Mouse (Mus musculus) gastrocnemius, adult 2 months (tissue): ENCODE measurements at regions not wholly inside any gene's neighbourhood (a gene's known extent, or its start where the extent isn't known, plus 50 kb on each side); places are given as distances from the start of the nearest gene placed in this dataset.
A peak's percentile ranks its signal among the peaks of the same experiment; 100 is the strongest.

ENCODE experiments used
- DNase-seq: peaks from one replicate; pipeline ENCODE4 v3.0.0; 2022
- H3K27ac ChIP-seq: fragments of 200-600 bp; 2 replicates; pipeline ENCODE4 v1.8.1; 2022; ENCODE audit warnings: mild to moderate bottlenecking
- H3K4me3 ChIP-seq: fragments of 200-600 bp; 2 replicates; pipeline ENCODE4 v1.8.1; 2022; ENCODE audit warnings: mild to moderate bottlenecking, moderate library complexity
- CTCF ChIP-seq: fragments of 200-600 bp; IDR thresholded peaks from 2 replicates; pipeline ENCODE4 v1.8.1; 2022; ENCODE audit warnings: antibody characterized with exemption, mild to moderate bottlenecking, moderate library complexity
- intact Hi-C: fragments of 180-260 bp; cut with DNase I; formaldehyde crosslinking; loops from one replicate; pipeline ENCODE4 v1.15.1; 2025

GRCm38 (mm10) chr17:85853156-85853555 lies 165.1 kb upstream of the Six2 start:
- peak; percentile 45 for DNase-seq
- Histone ChIP-seq H3K4me3 (no peak overlapping the region), H3K27ac (no peak overlapping the region)
- no peak for TF ChIP-seq CTCF
- intact Hi-C loops = no loop called here

GRCm38 (mm10) chr17:85848526-85848925 lies 160.5 kb upstream of the Six2 start:
- TF ChIP-seq CTCF = no peak
- no peak for DNase-seq
- H3K4me3 ChIP-seq = no peak overlapping the region

GRCm38 (mm10) chr17:85847756-85848155 lies 159.7 kb upstream of the Six2 start:
- intact Hi-C loops = no loop called here
- Histone ChIP-seq H3K27ac (no peak overlapping the region), H3K4me3 (no peak overlapping the region)
- no peak for DNase-seq
- no peak for TF ChIP-seq CTCF

More at GRCm38 (mm10) chr17:85848526-85848925, 160.5 kb upstream of the Six2 start:
- H3K27ac ChIP-seq = no peak overlapping the region
- intact Hi-C loops = no loop called here

GRCm38 (mm10) chr17:85845059-85845458 lies 157.0 kb upstream of the Six2 start:
- H3K27ac ChIP-seq = no peak overlapping the region
- intact Hi-C loops = no loop called here
- DNase-seq = no peak
- no peak overlapping the region for H3K4me3 ChIP-seq
- no peak for TF ChIP-seq CTCF

GRCm38 (mm10) chr17:85844486-85844885 lies 156.4 kb upstream of the Six2 start:
- intact Hi-C loops = no loop called here
- no peak for DNase-seq
- Histone ChIP-seq H3K4me3 (no peak overlapping the region), H3K27ac (no peak overlapping the region)
- TF ChIP-seq CTCF = no peak

GRCm38 (mm10) chr17:85823036-85823435 lies 135.0 kb upstream of the Six2 start:
- no peak for DNase-seq
- intact Hi-C loops = no loop called here
- Histone ChIP-seq H3K4me3 (no peak overlapping the region), H3K27ac (no peak overlapping the region)
- no peak for TF ChIP-seq CTCF

- intact Hi-C loops = no loop called here
- H3K27ac ChIP-seq = no peak overlapping the region
- TF ChIP-seq CTCF = no peak
- DNase-seq = peak; percentile 48
- no peak overlapping the region for H3K4me3 ChIP-seq
Observed at GRCm38 (mm10) chr17:85821861-85822260, 133.8 kb upstream of the Six2 start.

- Histone ChIP-seq H3K4me3 (peak overlapping the region; percentile 58), H3K27ac (peak overlapping the region; percentile 32)
- intact Hi-C loops = no loop called here
- DNase-seq = peak; percentile 44
- no peak for TF ChIP-seq CTCF
Observed at GRCm38 (mm10) chr17:85818098-85818855, 130.2 kb upstream of the Six2 start.

- intact Hi-C loops = no loop called here
- no peak for TF ChIP-seq CTCF
Observed at GRCm38 (mm10) chr17:85816521-85816920, 128.4 kb upstream of the Six2 start.

GRCm38 (mm10) chr17:85816056-85816455 lies 128.0 kb upstream of the Six2 start:
- TF ChIP-seq CTCF = no peak
- Histone ChIP-seq H3K27ac (no peak overlapping the region), H3K4me3 (no peak overlapping the region)
- intact Hi-C loops = no loop called here
- no peak for DNase-seq

More at GRCm38 (mm10) chr17:85816521-85816920, 128.4 kb upstream of the Six2 start:
- Histone ChIP-seq H3K4me3 (no peak overlapping the region), H3K27ac (no peak overlapping the region)
- DNase-seq = no peak

- intact Hi-C loops = no loop called here
- TF ChIP-seq CTCF = no peak
- Histone ChIP-seq H3K27ac (no peak overlapping the region), H3K4me3 (no peak overlapping the region)
- no peak for DNase-seq
Observed at GRCm38 (mm10) chr17:85808580-85808979, 120.5 kb upstream of the Six2 start.

GRCm38 (mm10) chr17:85805726-85806359 lies 117.8 kb upstream of the Six2 start:
- H3K4me3 ChIP-seq = no peak overlapping the region
- TF ChIP-seq CTCF = no peak
- intact Hi-C loops = no loop called here

GRCm38 (mm10) chr17:85804631-85805030 lies 116.6 kb upstream of the Six2 start:
- Histone ChIP-seq H3K27ac (no peak overlapping the region), H3K4me3 (no peak overlapping the region)
- TF ChIP-seq CTCF = no peak
- intact Hi-C loops = no loop called here
- DNase-seq = peak; percentile 65

More at GRCm38 (mm10) chr17:85805726-85806359, 117.8 kb upstream of the Six2 start:
- peak; percentile 25 for DNase-seq
- H3K27ac ChIP-seq = no peak overlapping the region
